Mouse (Mus musculus) testis, adult 10 weeks (tissue): ENCODE data around the gene Rgs9. TPM values are rescaled to one million over a fixed set of nuclear protein-coding genes. Genes with fewer than 3 reads are reported as not detected.

Experiments used
- polyA plus RNA-seq: library from polyadenylated mRNA; stranded (reverse); fragments of 350-450 nt; fragmentation: Illumina TruSeq; extraction: RNeasy Lipid Tissue Mini Kit (QIAGEN cat#74804); gene quantifications from one replicate; pipeline ENCODE4 v1.2.3, GENCODE M21; 2014; ENCODE audit warnings: low read depth, low replicate concordance

Rgs9 gene
- 0.60 TPM for polyA plus RNA-seq

GRCm38 (mm10) chr11:109297710-109298375, at the start of gene Rgs9:
TSS of gene Rgs9 (minus strand) at chr11:109298129.

Other genes starting within 250 kb of the Rgs9 start
- not detected for gene E030025P04Rik, start 153.8 kb downstream of the Rgs9 start, polyA plus RNA-seq
- gene Gna13, start 64.7 kb upstream of the Rgs9 start, polyA plus RNA-seq, result 27.5 TPM
- not detected for gene 9930022D16Rik, start 115.8 kb upstream of the Rgs9 start, polyA plus RNA-seq
- 370 TPM for gene Amz2, start 127.8 kb upstream of the Rgs9 start, polyA plus RNA-seq
- 2.4 TPM for gene Arsg, start 175.2 kb upstream of the Rgs9 start, polyA plus RNA-seq
- gene Slc16a6, start 175.5 kb upstream of the Rgs9 start, polyA plus RNA-seq, result 4.4 TPM